Mouse (Mus musculus) neural tube, embryonic 11.5 days (tissue): ENCODE data around the gene Gbf1. TPM values are rescaled to one million over a fixed set of nuclear protein-coding genes. Genes with fewer than 3 reads are reported as not detected.

Source experiments
- ATAC-seq: fragments of 200-750 bp; cut with Nextera tagmentation; 2 replicates; pipeline ENCODE4 v1.8.0; 2017; ENCODE audit warnings: moderate number of reproducible peaks, mild to moderate bottlenecking, moderate TSS enrichment, moderate library complexity; ENCODE audit not compliant: insufficient read depth, low FRiP score, low TSS enrichment
- DNase-seq: peaks from one replicate; pipeline ENCODE4 v3.0.0-alpha.2; 2015; ENCODE audit warnings: low spot score
- H3K27ac ChIP-seq: fragments of 300-500 bp; sonication (generic); 2 replicates; pipeline ENCODE4 v1.5.1; 2014; ENCODE audit warnings: low read depth, mild to moderate bottlenecking, low read length
- H3K27me3 ChIP-seq: fragments of 300-500 bp; sonication (generic); 2 replicates; pipeline ENCODE4 v1.6.1; 2014; ENCODE audit warnings: mild to moderate bottlenecking, low read length, mixed read lengths; ENCODE audit not compliant: control insufficient read depth, insufficient read depth
- H3K36me3 ChIP-seq: fragments of 300-500 bp; sonication (generic); 2 replicates; pipeline ENCODE4 v1.6.1; 2014; ENCODE audit warnings: mild to moderate bottlenecking, low read length, moderate library complexity, mixed read lengths; ENCODE audit not compliant: control insufficient read depth, insufficient read depth
- H3K4me1 ChIP-seq: fragments of 300-500 bp; sonication (generic); 2 replicates; pipeline ENCODE4 v1.6.1; 2014; ENCODE audit warnings: low read length, mixed read lengths; ENCODE audit not compliant: control insufficient read depth, insufficient read depth
- H3K4me2 ChIP-seq: fragments of 300-500 bp; sonication (generic); 2 replicates; pipeline ENCODE4 v1.6.1; 2014; ENCODE audit warnings: low read depth, mild to moderate bottlenecking, moderate library complexity
- H3K4me3 ChIP-seq: fragments of 300-500 bp; sonication (generic); 2 replicates; pipeline ENCODE4 v1.5.1; 2014; ENCODE audit warnings: low read depth, low read length
- H3K9ac ChIP-seq: fragments of 300-500 bp; sonication (generic); 2 replicates; pipeline ENCODE4 v1.6.1; 2014; ENCODE audit warnings: mild to moderate bottlenecking, low read length
- H3K9me3 ChIP-seq: fragments of 300-500 bp; sonication (generic); 2 replicates; pipeline ENCODE4 v1.6.1; 2016; ENCODE audit warnings: low read length; ENCODE audit not compliant: control insufficient read depth
- WGBS: fragments of 180-500 bp; shearing (Covaris S2); extraction: QIAGEN DNeasy Blood & Tissue Kit; methylation state at CpG from one replicate; pipeline ENCODE4 v1.1.7; 2014; 5-methylcytosine and 5-hydroxymethylcytosine counted together
- polyA plus RNA-seq: library from polyadenylated mRNA; unstranded; fragments of >200 nt; fragmentation: Nextera tagmentation; extraction: Ambion mirVana; gene quantifications from 2 replicates; pipeline ENCODE4 v1.2.1, GENCODE M21; 2014

Gene Gbf1
- polyA plus RNA-seq, 1 experiment from 2014 or later, result 52.0 TPM

DNA sequence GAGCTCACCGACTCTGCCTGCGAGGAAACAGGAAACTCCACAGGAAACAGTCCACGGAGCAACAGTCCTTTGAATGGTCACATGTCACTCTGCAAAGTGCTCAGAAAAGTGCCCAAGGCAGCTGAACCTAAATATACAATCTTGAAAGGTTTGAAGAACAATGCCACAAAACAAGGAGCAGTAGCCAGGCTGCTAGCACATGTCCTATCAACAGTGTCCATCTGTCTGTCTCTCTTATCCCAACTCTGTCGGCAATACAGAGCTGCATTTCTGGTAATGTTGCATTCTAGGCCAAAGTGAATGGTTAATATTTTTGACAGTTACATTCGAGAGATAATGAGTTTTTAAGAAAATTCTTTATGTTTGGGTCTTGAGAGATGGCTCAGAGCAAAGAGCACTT lies 90.1 kb downstream of the Gbf1 start:
- H3K4me3 ChIP-seq, result no peak overlapping the region
- H3K9me3 ChIP-seq, result no peaks in the 10 kb centered on the region
- no peak overlapping the region for H3K27ac ChIP-seq
- no peak overlapping the region for H3K4me2 ChIP-seq
- DNase-seq (no peak), ATAC-seq (no peak)
- H3K27me3 ChIP-seq, result no peaks in the 10 kb centered on the region
- no peak overlapping the region for H3K9ac ChIP-seq
- no peaks in the 10 kb centered on the region for H3K36me3 ChIP-seq
- WGBS, result 84% methylated on average over 5 of the region's 5 CpGs
- H3K4me1 ChIP-seq, result no peaks in the 10 kb centered on the region

DNA sequence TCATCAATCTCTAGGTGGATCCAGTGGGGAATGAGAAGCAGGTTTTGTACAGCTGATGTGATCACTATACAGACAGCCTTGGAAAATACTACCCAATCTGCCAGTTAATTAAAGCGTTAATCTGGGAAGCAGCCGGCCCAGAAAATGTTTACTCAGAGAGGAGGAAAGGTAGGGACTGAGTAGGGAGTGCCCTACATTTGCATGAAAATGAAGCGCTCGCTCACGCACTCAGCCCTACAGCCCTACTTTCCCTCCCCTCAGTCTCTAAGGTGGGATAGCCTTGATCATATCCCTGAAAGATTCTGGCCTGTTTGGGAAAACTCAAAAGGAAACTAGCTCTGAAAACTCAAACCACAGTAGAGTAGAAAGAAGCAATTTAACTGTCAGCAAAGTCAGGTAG lies 92.3 kb downstream of the Gbf1 start:
- no peak overlapping the region for H3K27ac ChIP-seq
- no peaks in the 10 kb centered on the region for H3K36me3 ChIP-seq
- H3K4me3 ChIP-seq, result no peak overlapping the region
- 20% methylated on average over 5 of the region's 5 CpGs for WGBS
- H3K27me3 ChIP-seq, result no peaks in the 10 kb centered on the region
- ATAC-seq (no peak), DNase-seq (no peak)
- H3K9ac ChIP-seq, result no peak overlapping the region
- no peaks in the 10 kb centered on the region for H3K4me1 ChIP-seq
- no peaks in the 10 kb centered on the region for H3K9me3 ChIP-seq
- H3K4me2 ChIP-seq, result no peak overlapping the region

DNA sequence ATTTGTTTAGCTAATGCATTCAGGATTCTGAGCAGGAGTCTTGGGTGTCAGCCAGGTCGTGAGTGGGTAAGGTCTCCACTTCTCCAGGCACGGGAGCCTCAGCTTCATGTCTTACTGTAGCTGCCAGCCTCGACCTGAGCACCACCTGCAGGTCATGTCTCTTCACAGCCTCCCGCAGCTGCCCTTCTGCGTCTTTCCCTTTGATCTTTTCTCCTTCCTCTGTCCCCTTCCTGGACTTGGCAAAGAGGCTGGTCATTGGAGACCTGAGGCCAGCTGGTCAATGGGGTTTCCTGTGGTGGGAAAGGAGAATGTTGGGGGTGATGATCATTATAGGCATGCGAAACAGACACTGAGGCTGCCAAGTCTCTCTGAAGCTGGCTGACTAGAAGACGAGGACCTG lies 96.7 kb downstream of the Gbf1 start:
- no peaks in the 10 kb centered on the region for H3K4me1 ChIP-seq
- ATAC-seq, result no peak
- H3K4me3 ChIP-seq, result no peak overlapping the region
- no peak overlapping the region for H3K4me2 ChIP-seq
- DNase-seq, result no peak
- no peaks in the 10 kb centered on the region for H3K36me3 ChIP-seq
- no peak overlapping the region for H3K27ac ChIP-seq
- no peaks in the 10 kb centered on the region for H3K9me3 ChIP-seq
- 26% methylated on average over 7 of the region's 7 CpGs for WGBS
- H3K27me3 ChIP-seq, result no peaks in the 10 kb centered on the region
- no peak overlapping the region for H3K9ac ChIP-seq

DNA sequence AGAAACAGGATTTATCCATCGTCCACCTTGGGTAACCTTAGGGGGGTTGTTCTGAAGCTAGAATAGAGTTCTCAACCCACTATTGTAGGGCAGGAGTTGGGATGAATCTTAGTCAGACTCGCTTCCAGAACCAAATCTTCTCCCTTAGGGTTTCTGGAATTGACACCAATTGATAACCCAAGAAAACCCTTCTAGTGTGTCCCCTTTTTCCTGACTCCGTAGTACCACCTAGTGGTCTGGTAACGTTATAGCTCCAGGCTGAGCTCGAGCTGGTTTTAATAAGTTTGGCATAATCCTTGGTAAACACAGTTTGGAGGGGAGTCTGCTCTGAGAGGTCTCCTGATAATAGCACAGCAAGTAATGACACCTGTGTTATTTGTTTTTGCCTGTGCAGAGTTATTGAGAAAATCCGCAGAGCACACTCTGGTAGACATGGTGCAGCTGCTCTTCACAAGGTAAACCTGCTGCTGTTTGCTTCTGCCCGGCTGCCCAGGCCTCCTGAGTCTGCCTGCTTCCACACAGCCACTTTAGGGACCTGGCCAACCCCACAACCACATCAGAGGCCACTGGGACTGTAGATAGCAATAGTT lies 101.9 kb downstream of the Gbf1 start:
- ATAC-seq, result no peak
- no peak overlapping the region for H3K4me2 ChIP-seq
- WGBS, result 44% methylated on average over 7 of the region's 7 CpGs
- H3K4me3 ChIP-seq, result no peak overlapping the region
- no peaks in the 10 kb centered on the region for H3K36me3 ChIP-seq
- no peaks in the 10 kb centered on the region for H3K27me3 ChIP-seq
- no peak overlapping the region for H3K9ac ChIP-seq
- no peaks in the 10 kb centered on the region for H3K4me1 ChIP-seq
- no peak for DNase-seq
- no peak overlapping the region for H3K27ac ChIP-seq
- H3K9me3 ChIP-seq, result no peaks in the 10 kb centered on the region

DNA sequence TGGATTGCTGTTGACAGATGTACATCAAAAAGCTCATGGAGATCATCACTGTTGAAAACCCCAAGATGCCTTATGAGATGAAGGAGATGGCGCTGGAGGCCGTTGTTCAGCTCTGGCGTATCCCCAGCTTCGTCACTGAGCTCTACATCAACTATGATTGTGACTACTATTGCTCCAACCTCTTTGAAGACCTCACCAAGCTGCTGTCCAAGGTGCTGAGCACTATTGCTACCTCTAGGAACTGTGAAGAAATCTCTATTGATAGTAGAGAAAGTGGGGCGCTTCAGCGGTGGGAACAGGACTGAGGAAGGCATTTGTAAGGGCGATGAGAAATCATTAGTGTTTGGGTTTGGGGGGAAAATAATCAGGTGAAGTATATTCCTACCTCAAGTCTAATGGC lies 112.5 kb downstream of the Gbf1 start:
- peak; percentile 15 for DNase-seq
- Histone ChIP-seq H3K36me3 (peaks cover 16% of the 10 kb centered on the region), H3K9me3 (no peaks in the 10 kb centered on the region), H3K9ac (no peak overlapping the region), H3K4me3 (no peak overlapping the region), H3K4me2 (no peak overlapping the region), H3K4me1 (no peaks in the 10 kb centered on the region), H3K27ac (no peak overlapping the region), H3K27me3 (no peaks in the 10 kb centered on the region)
- 91% methylated on average over 7 of the region's 7 CpGs for WGBS
- no peak for ATAC-seq

DNA sequence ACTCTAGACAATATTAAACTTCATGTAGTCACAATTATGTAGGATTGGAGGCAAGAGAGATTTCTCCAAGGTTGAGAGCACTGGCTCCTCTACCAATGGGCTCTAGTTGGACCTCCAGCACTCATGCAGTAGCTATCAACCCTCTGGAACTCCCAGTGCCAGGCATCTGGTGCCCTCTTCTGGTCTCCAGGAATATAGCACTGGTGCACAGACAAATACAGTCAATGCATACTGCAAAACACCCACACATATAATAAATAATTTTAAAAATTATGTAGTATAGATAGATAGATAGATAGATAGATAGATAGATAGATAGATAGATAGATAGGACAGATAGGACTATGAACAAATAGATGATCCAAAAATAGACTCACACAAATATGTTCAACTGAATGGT lies 123.0 kb downstream of the Gbf1 start:
- no peak overlapping the region for H3K9ac ChIP-seq
- ATAC-seq, result no peak
- H3K4me3 ChIP-seq, result no peak overlapping the region
- H3K4me2 ChIP-seq, result no peak overlapping the region
- peaks cover 18% of the 10 kb centered on the region for H3K36me3 ChIP-seq
- no peak for DNase-seq
- no peak overlapping the region for H3K27ac ChIP-seq
- H3K9me3 ChIP-seq, result no peaks in the 10 kb centered on the region
- H3K4me1 ChIP-seq, result no peaks in the 10 kb centered on the region
- no peaks in the 10 kb centered on the region for H3K27me3 ChIP-seq

DNA sequence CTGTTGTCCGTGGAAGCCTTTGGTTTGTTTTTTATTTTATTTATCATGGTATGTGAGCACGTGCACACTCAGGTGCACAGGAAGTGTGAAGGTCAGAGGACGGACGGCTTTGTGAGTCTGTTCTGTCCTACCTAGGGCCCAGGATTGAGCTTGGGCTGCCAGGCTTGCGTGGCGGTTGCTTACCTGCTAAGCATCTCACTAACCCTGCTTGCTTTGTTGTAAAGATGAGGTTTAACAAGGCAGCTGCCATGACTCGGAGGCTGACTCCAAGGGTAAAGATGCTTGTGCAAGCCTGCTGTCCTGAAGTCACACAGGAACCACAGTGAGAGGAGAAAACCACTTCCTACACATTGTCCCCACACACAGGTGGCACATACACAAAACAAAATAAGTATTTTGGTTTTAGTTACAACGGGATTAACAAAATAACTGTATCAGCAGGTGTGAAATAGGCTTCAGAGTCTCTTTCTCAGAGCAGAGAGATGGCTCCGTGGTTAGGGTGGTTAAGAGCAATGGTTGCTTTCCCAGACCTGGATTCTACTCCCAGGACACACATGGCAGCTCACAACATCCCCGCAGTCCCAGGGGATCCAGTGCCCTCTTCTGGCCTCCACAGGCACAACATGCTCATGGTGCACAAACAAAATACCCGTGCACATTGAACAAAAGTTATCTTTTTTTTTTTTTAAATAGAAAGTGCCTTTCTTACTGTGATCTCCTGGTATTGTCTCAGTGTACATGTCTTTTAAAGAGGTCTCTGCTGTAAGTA lies 130.0 kb downstream of the Gbf1 start:
- no peak overlapping the region for H3K27ac ChIP-seq
- no peak overlapping the region for H3K4me3 ChIP-seq
- H3K27me3 ChIP-seq, result no peaks in the 10 kb centered on the region
- peaks cover 14% of the 10 kb centered on the region for H3K36me3 ChIP-seq
- DNase-seq (no peak), ATAC-seq (no peak)
- no peak overlapping the region for H3K4me2 ChIP-seq
- 91% methylated on average over 11 of the region's 11 CpGs for WGBS
- H3K9me3 ChIP-seq, result no peaks in the 10 kb centered on the region
- H3K4me1 ChIP-seq, result no peaks in the 10 kb centered on the region
- H3K9ac ChIP-seq, result no peak overlapping the region

DNA sequence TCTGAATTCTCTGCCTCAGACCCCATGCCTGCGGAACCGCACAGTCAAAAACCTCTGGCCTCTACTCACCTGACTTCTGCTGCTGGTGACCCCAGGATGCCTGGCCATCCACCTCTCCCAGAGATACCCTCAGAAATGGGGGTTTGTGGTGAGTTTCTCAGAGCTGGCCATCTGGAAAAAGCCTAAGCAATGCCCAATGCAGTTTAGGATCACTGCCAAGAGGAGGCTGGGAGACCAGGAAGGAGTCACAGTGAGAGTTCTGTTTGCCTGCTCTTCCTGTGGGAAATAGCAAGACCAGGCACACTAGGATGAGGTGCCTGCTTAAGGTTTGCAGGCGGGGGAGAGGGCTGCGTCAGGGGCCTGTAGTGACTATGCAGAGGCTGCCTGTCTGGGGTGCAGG lies 132.4 kb downstream of the Gbf1 start:
- Histone ChIP-seq H3K27ac (no peak overlapping the region), H3K4me1 (no peaks in the 10 kb centered on the region), H3K27me3 (no peaks in the 10 kb centered on the region), H3K9me3 (no peaks in the 10 kb centered on the region), H3K4me2 (no peak overlapping the region), H3K9ac (no peak overlapping the region), H3K4me3 (no peak overlapping the region), H3K36me3 (peaks cover 14% of the 10 kb centered on the region)
- DNase-seq (no peak), ATAC-seq (no peak)
- 97% methylated on average over 4 of the region's 4 CpGs for WGBS

DNA sequence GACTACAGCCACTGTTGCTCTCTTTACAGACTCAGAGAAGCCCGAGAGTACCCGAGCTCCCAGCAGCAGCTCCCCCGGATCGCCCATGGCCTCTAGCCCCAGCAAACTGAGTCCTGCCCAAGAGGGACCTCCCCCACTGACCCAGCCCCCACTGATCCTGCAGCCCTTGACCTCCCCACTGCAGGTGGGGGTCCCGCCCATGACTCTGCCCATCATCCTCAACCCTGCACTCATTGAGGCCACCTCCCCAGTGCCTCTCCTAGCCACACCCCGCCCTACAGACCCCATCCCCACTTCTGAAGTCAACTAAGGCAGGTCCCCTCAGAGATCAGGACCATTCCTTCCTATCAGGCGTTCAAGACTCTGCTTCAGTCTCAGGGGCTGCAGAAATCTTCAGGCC lies 133.3 kb downstream of the Gbf1 start:
- Histone ChIP-seq H3K36me3 (peaks cover 9% of the 10 kb centered on the region), H3K27me3 (no peaks in the 10 kb centered on the region), H3K4me3 (no peak overlapping the region), H3K27ac (no peak overlapping the region), H3K4me1 (no peaks in the 10 kb centered on the region), H3K9me3 (no peaks in the 10 kb centered on the region), H3K4me2 (no peak overlapping the region), H3K9ac (no peak overlapping the region)
- no peak for DNase-seq
- ATAC-seq, result no peak
- WGBS, result 90% methylated on average over 7 of the region's 7 CpGs
